Comparison of ENCODE assay signal across 8 mouse cellular contexts in the genomic region with DNA sequence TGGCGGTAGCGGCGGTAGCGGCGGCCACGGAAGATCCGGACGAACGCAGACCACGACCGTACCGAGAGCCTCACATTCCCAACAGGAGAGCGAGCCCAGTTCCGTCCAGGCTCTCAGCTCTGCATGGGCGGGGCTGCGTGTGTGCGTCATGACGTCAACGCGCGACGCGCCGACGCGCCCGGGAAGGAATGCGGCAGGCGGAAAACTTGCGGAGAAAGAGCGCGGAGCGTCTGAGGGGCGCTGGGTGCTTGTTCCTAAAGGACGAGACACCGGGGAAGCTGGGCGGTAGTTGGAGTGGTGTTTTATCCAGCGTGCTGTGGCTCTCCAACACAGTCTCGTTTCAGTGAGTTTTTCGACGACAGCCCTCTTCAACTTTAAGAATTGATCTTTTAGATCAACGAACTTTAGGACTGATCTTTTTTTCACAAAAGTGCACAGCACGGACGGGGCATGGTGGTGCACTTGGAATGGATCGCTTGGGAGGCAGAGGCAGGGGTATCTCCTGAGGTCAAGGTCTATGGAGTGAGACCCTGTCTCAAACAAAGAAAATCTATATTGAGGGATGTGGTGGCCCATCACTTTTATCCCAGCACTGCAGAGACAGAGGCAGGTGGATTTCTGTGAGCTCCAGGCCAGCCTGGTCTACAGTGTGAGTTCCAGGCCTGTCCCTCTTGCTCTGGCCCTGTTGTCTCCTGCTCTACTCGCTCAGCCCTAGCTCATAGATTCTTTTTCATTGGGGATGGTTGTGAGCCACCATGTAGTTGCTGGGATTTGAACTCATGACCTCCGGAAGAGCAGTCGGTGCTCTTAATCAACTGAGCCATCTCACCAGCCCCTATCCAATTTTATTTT. TPM values are rescaled to one million over a fixed set of nuclear protein-coding genes. Genes with fewer than 3 reads are reported as not detected.
A peak's percentile ranks its signal among the peaks of the same experiment; 100 is the strongest.
DNase-seq lines count a peak whose midpoint lies in the region; ATAC-seq and TF ChIP-seq lines count a peak whose summit lies in the region.

TSS of gene Appbp2 (minus strand) at position 141 of the 852 bp plus-strand sequence.

- peaks cover 5% of the 10 kb centered on the region for H3K4me1 ChIP-seq in heart, embryonic 11.5 days (ENCODE audit: control insufficient read depth, insufficient read depth, low read length)
- peaks cover 13% of the 10 kb centered on the region for H3K4me1 ChIP-seq in kidney, embryonic 16.5 days (ENCODE audit: insufficient read depth, low read length)
- H3K4me1 ChIP-seq in liver, adult 2 months (ENCODE audit: control insufficient read depth, insufficient read depth, low read length), result peaks cover 4% of the 10 kb centered on the region; the same call in 1 of the 2 replicates
- peaks cover 4% of the 10 kb centered on the region; the same call in 1 of the 2 replicates for H3K4me1 ChIP-seq in stomach, embryonic 14.5 days (ENCODE audit: control insufficient read depth, insufficient read depth, low read length)

- H3K4me3 ChIP-seq in heart, embryonic 11.5 days (ENCODE audit: low read depth, low read length), result peak within 1 kb of the TSS; percentile 80
- peak within 1 kb of the TSS; percentile 100 for H3K4me3 ChIP-seq in kidney, embryonic 16.5 days (ENCODE audit: low read length)
- H3K4me3 ChIP-seq in liver, adult 2 months (ENCODE audit: insufficient read depth, low read depth, low read length), result peak within 1 kb of the TSS; percentile 99
- H3K4me3 ChIP-seq in myocyte, result peak within 1 kb of the TSS; percentile 65
- peak within 1 kb of the TSS; percentile 89 for H3K4me3 ChIP-seq in stomach, embryonic 14.5 days (ENCODE audit: low read depth, low read length)

- peak; percentile 77; the same call in 1 of the 2 replicates for TF ChIP-seq POLR2A in liver, adult 2 months (IDR thresholded peaks at IDR 0.05; ENCODE audit: extremely low read depth, insufficient read depth, low read length)
- TF ChIP-seq POLR2A in myocyte (IDR thresholded peaks at IDR 0.05; ENCODE audit: insufficient read length, low read depth), result peak; percentile 88

- H3K27ac ChIP-seq in heart, embryonic 11.5 days (ENCODE audit: low read depth, low read length), result peak within 1 kb of the TSS; percentile 99
- H3K27ac ChIP-seq in kidney, embryonic 16.5 days (ENCODE audit: low read length), result peak within 1 kb of the TSS; percentile 99
- peak within 1 kb of the TSS; percentile 95 for H3K27ac ChIP-seq in liver, adult 2 months (replicated peaks; ENCODE audit: insufficient read depth, low read depth, low read length)
- H3K27ac ChIP-seq in stomach, embryonic 14.5 days (ENCODE audit: low read length), result peak within 1 kb of the TSS; percentile 99

- peaks cover 9% of the 10 kb centered on the region; the same call in 1 of the 2 replicates for H3K79me2 ChIP-seq in liver, adult 2 months (ENCODE audit: control insufficient read depth, insufficient read depth, low read length)
- peaks cover 41% of the 10 kb centered on the region for H3K79me2 ChIP-seq in myocyte (ENCODE audit: control insufficient read depth, insufficient read depth)

- whole genome bisulfite sequencing in heart, embryonic 11.5 days (ENCODE audit: insufficient replicate concordance), result 5% methylated on average over 48 of the region's 48 CpGs
- 5% methylated on average over 48 of the region's 48 CpGs for WGBS in kidney, embryonic 16.5 days
- 4% methylated on average over 48 of the region's 48 CpGs for WGBS in liver, adult 2 months
- WGBS in stomach, embryonic 14.5 days, result 6% methylated on average over 48 of the region's 48 CpGs

- peak; percentile 92 for DNase-seq in B cell, adult 2 months
- peak; percentile 97 for DNase-seq in brain, adult 2 months (ENCODE audit: low read depth, low spot score)
- peak; percentile 75 for DNase-seq in liver, adult 2 months (ENCODE audit: extremely low read depth, low read depth, low spot score)

- H3K9me3 ChIP-seq in heart, embryonic 11.5 days (replicated peaks; ENCODE audit: control insufficient read depth, low read length), result no peaks in the 10 kb centered on the region
- H3K9me3 ChIP-seq in kidney, embryonic 16.5 days (ENCODE audit: low read length), result no peaks in the 10 kb centered on the region
- no peaks in the 10 kb centered on the region for H3K9me3 ChIP-seq in stomach, embryonic 14.5 days (ENCODE audit: control insufficient read depth, low read depth, low read length)

- ATAC-seq in erythroblast, adult 5-6 weeks (replicated peaks; ENCODE audit: low FRiP score, poor library complexity, severe bottlenecking), result peak; percentile 93
- ATAC-seq in heart, embryonic 11.5 days (replicated peaks; ENCODE audit: insufficient number of reproducible peaks, low FRiP score, low TSS enrichment), result peak; percentile 91
- ATAC-seq in kidney, embryonic 16.5 days (ENCODE audit: low FRiP score, low TSS enrichment), result peak; percentile 97
- ATAC-seq in stomach, embryonic 14.5 days (ENCODE audit: insufficient number of reproducible peaks, insufficient read depth, low FRiP score, low read depth), result peak; percentile 95

- H3K4me2 ChIP-seq in heart, embryonic 11.5 days, result peak within 1 kb of the TSS; percentile 73
- peak within 1 kb of the TSS; percentile 85 for H3K4me2 ChIP-seq in kidney, embryonic 16.5 days (replicated peaks; ENCODE audit: low read depth, low read length)
- H3K4me2 ChIP-seq in myocyte (ENCODE audit: low read depth), result peak within 1 kb of the TSS; percentile 96
- H3K4me2 ChIP-seq in stomach, embryonic 14.5 days (replicated peaks; ENCODE audit: low read depth, low read length), result peak within 1 kb of the TSS; percentile 79

- H3K36me3 ChIP-seq in heart, embryonic 11.5 days (ENCODE audit: control insufficient read depth, insufficient read depth, low read length), result no peaks in the 10 kb centered on the region; the same call in 1 of the 2 replicates
- 0 out of 2 replicates have a peak, but pooled peaks cover 14% of the 10 kb centered on the region for H3K36me3 ChIP-seq in kidney, embryonic 16.5 days (ENCODE audit: insufficient read depth, low read length)
- peaks cover 3% of the 10 kb centered on the region; the same call in 1 of the 2 replicates for H3K36me3 ChIP-seq in liver, adult 2 months (ENCODE audit: control insufficient read depth, insufficient read depth, low read length)
- no peaks in the 10 kb centered on the region for H3K36me3 ChIP-seq in myocyte (ENCODE audit: control insufficient read depth, insufficient read depth)
- H3K36me3 ChIP-seq in stomach, embryonic 14.5 days (ENCODE audit: control insufficient read depth, insufficient read depth, low read length), result no peaks in the 10 kb centered on the region

- H3ac ChIP-seq in myocyte (ENCODE audit: control insufficient read depth, insufficient read length), result peak within 1 kb of the TSS; percentile 90

- peak within 1 kb of the TSS; percentile 88 for H3K9ac ChIP-seq in heart, embryonic 11.5 days (ENCODE audit: low read depth, low read length)
- peak within 1 kb of the TSS; percentile 98 for H3K9ac ChIP-seq in kidney, embryonic 16.5 days (replicated peaks; ENCODE audit: low read length)
- H3K9ac ChIP-seq in liver, adult 2 months (ENCODE audit: low read depth, low read length), result peak within 1 kb of the TSS; percentile 96
- H3K9ac ChIP-seq in stomach, embryonic 14.5 days (replicated peaks; ENCODE audit: low read depth, low read length), result peak within 1 kb of the TSS; percentile 96

- TF ChIP-seq CTCF in liver, adult 2 months (IDR thresholded peaks at IDR 0.05; ENCODE audit: low read depth, low read length), result no peak

- H3K27me3 ChIP-seq in heart, embryonic 11.5 days (ENCODE audit: control insufficient read depth, insufficient read depth, low read length), result no peaks in the 10 kb centered on the region
- H3K27me3 ChIP-seq in kidney, embryonic 16.5 days (ENCODE audit: insufficient read depth, low read length), result no peaks in the 10 kb centered on the region
- H3K27me3 ChIP-seq in liver, adult 2 months (ENCODE audit: control insufficient read depth, insufficient read depth, low read length), result no peaks in the 10 kb centered on the region
- H3K27me3 ChIP-seq in myocyte (ENCODE audit: control insufficient read depth, insufficient read depth, insufficient read length), result no peaks in the 10 kb centered on the region
- H3K27me3 ChIP-seq in stomach, embryonic 14.5 days (ENCODE audit: control insufficient read depth, insufficient read depth, low read length), result no peaks in the 10 kb centered on the region

TF ChIP-seq in myocyte, 11 proteins besides CTCF, POLR2A, EP300 and RAD21:
- TF ChIP-seq CEBPB (IDR thresholded peaks at IDR 0.05; ENCODE audit: insufficient read depth, poor library complexity, severe bottlenecking) (no peak), MYOD1 (IDR thresholded peaks at IDR 0.05; ENCODE audit: control insufficient read depth in 1 of 3, insufficient read length in 2 of 3, low read depth in 2 of 3) (peak in 2 of 3 experiments; percentile 0 to 23), MYOG (IDR thresholded peaks at IDR 0.05; ENCODE audit: control insufficient read depth in 1 of 3, insufficient read depth in 1 of 3, insufficient read length in 2 of 3, low read depth in 2 of 3) (peak in 1 of 3 experiments; percentile 55), E2F4 (IDR thresholded peaks at IDR 0.05; ENCODE audit: insufficient read depth) (peak; percentile 54), POLR2AphosphoS2 (IDR thresholded peaks at IDR 0.05; ENCODE audit: insufficient read length, low read depth) (peak; percentile 94), TCF12 (IDR thresholded peaks at IDR 0.05; ENCODE audit: insufficient read depth, poor library complexity, severe bottlenecking) (no peak), SRF (IDR thresholded peaks at IDR 0.05; ENCODE audit: control insufficient read depth, insufficient read length, low read depth) (no peak)

RNA-seq across cellular contexts. Expression of gene Appbp2, which starts in this region (rescaled TPM):
- 9.8 and 11.0 TPM in 2 replicates for total RNA-seq in erythroblast, adult 5-6 weeks (2015; ENCODE audit: low replicate concordance)
- 5.7 and 6.6 TPM in 2 replicates for total RNA-seq in erythroblast, adult 5-6 weeks (2017; ENCODE audit: low replicate concordance)
- polyA plus RNA-seq in heart, embryonic 11.5 days (2014; fragmentation: Nextera tagmentation; extraction: Ambion mirVana), result 50.4 and 52.6 TPM in 2 replicates
- 44.8 and 44.9 TPM in 2 replicates for polyA plus RNA-seq in kidney, embryonic 16.5 days (2015; fragmentation: Nextera tagmentation; extraction: Ambion mirVana)
- total RNA-seq in liver, adult 2 months (2014; rRNA removed), result 10.5 and 11.6 TPM in 2 replicates
- polyA plus RNA-seq in liver, adult 2 months (2012; rRNA removed), result 5.2 and 5.5 TPM in 2 replicates
- 8.5 TPM for polyA plus RNA-seq in myocyte (2012; fragmentation: generic; extraction: Trizol)
- 51.4 and 52.4 TPM in 2 replicates for polyA plus RNA-seq in stomach, embryonic 14.5 days (2014; fragmentation: Nextera tagmentation; extraction: Ambion mirVana)

Comparison
In these comparisons a context has a peak if more than half of its experiments do, and no peak if none do; other contexts are left out.
1. Peak in every context shown above with its lines: DNase-seq, ATAC-seq, H3K4me3 ChIP-seq and H3K27ac ChIP-seq.